Mouse (Mus musculus) stomach, postnatal 0 days (tissue): ENCODE measurements around the gene Stk11. TPM values are rescaled to one million over a fixed set of nuclear protein-coding genes. Genes with fewer than 3 reads are reported as not detected.

ENCODE experiments used
- ATAC-seq: fragments of 200-750 bp; cut with Nextera tagmentation; 2 replicates; pipeline ENCODE4 v1.8.0; 2017; ENCODE audit not compliant: low FRiP score, low TSS enrichment
- DNase-seq: peaks from one replicate; pipeline ENCODE4 v3.0.0-alpha.2; 2016; ENCODE audit warnings: low spot score
- H3K27ac ChIP-seq: fragments of 300-500 bp; sonication (generic); replicated peaks from 2 replicates; pipeline ENCODE4 v1.5.1; 2014; ENCODE audit warnings: mild to moderate bottlenecking, control low read depth
- H3K27me3 ChIP-seq: fragments of 300-500 bp; sonication (generic); 2 replicates; pipeline ENCODE4 v1.6.1; 2014; ENCODE audit warnings: low read length; ENCODE audit not compliant: control insufficient read depth, insufficient read depth
- H3K36me3 ChIP-seq: fragments of 300-500 bp; sonication (generic); 2 replicates; pipeline ENCODE4 v1.6.1; 2014; ENCODE audit warnings: low read length, mixed read lengths; ENCODE audit not compliant: control insufficient read depth, insufficient read depth
- H3K4me1 ChIP-seq: fragments of 300-500 bp; sonication (generic); replicated peaks from 2 replicates; pipeline ENCODE4 v1.6.1; 2014; ENCODE audit warnings: antibody characterized with exemption; ENCODE audit not compliant: control insufficient read depth, insufficient read depth
- H3K4me2 ChIP-seq: fragments of 300-500 bp; sonication (generic); replicated peaks from 2 replicates; pipeline ENCODE4 v1.6.1; 2014; ENCODE audit warnings: low read depth, mild to moderate bottlenecking, control low read depth, moderate library complexity
- H3K4me3 ChIP-seq: fragments of 300-500 bp; sonication (generic); 2 replicates; pipeline ENCODE4 v1.5.1; 2014; ENCODE audit warnings: low read depth, low read length, control low read depth
- H3K9ac ChIP-seq: fragments of 300-500 bp; sonication (generic); 2 replicates; pipeline ENCODE4 v1.6.1; 2014; ENCODE audit warnings: mild to moderate bottlenecking, low read length, control low read depth, mixed read lengths
- H3K9me3 ChIP-seq: fragments of 300-500 bp; sonication (generic); 2 replicates; pipeline ENCODE4 v1.6.1; 2016; ENCODE audit warnings: low read length; ENCODE audit not compliant: control insufficient read depth
- CTCF ChIP-seq: IDR thresholded peaks from 2 replicates; pipeline ENCODE4 v1.5.1; 2016; ENCODE audit warnings: antibody characterized with exemption, low read depth, mild to moderate bottlenecking, moderate library complexity
- EP300 ChIP-seq: optimal IDR thresholded peaks from 2 replicates; pipeline ENCODE3; 2016; ENCODE audit warnings: antibody characterized with exemption
- WGBS: fragments of 180-500 bp; shearing (Covaris S2); extraction: QIAGEN DNeasy Blood & Tissue Kit; methylation state at CpG from one replicate; pipeline ENCODE4 v1.1.7; 2014; 5-methylcytosine and 5-hydroxymethylcytosine counted together
- polyA plus RNA-seq: library from polyadenylated mRNA; unstranded; fragments of >200 nt; fragmentation: Nextera tagmentation; extraction: Ambion mirVana; gene quantifications from 2 replicates; pipeline ENCODE4 v1.2.1, GENCODE M21; 2015

Stk11 gene
- polyA plus RNA-seq, 1 experiment from 2014 or later: 10.3 TPM

DNA sequence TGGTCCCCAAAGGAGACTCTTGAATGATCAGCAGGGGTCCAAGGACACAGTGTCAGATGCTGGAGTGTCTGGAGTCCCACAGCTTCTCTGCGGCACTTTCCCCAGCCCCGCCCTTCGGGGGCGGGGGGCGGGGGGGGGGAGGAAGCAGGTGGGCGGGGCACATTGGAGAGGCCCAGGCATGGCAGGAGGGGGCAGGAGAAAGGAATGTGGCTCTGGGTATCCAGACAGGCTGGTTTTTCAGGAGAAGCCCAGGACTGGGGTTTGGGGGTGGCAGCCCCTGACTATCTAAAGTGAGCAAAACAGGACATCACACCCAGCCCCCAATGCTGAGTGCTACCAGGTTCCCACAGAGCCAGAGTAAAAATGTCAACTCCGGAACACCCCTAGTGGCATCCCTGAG is 18.3 kb upstream of the Stk11 start:
- Histone ChIP-seq H3K4me2 (0 out of 2 replicates have a peak overlapping the region, but pooled peaks have one; percentile 2), H3K27ac (no peak overlapping the region), H3K4me3 (no peak overlapping the region), H3K27me3 (no peaks in the 10 kb centered on the region), H3K36me3 (no peaks in the 10 kb centered on the region), H3K4me1 (peaks cover 14% of the 10 kb centered on the region), H3K9me3 (no peaks in the 10 kb centered on the region), H3K9ac (no peak overlapping the region)
- no peak for TF ChIP-seq CTCF
- TF ChIP-seq EP300: no peak
- ATAC-seq (0 out of 2 replicates have a peak, but pooled peaks have one; percentile 6), DNase-seq (peak; percentile 68)
- WGBS: 12% methylated on average over 5 of the region's 7 CpGs

DNA sequence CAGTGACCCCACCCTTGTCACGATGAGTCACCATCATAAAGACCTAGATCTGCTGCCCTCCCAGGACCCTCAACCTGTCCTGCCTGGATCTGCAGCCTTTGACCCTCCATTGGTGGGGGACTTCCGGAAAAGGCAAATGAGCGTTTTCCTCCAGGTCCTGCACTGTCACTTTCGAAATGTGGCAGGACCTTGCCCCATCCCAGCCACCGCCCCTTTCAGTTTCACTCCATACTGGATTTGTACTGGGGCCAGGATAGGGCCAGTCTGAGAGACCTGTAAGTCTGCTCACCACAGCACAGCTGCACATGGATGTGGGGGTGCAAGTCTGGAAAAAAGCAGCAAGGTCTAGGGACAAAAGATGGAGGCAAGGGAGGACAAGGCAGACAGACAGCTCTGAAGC is 17.0 kb upstream of the Stk11 start:
- TF ChIP-seq CTCF (no peak), EP300 (no peak)
- Histone ChIP-seq H3K4me1 (peaks cover 11% of the 10 kb centered on the region), H3K27me3 (no peaks in the 10 kb centered on the region), H3K4me3 (no peak overlapping the region), H3K27ac (peak overlapping the region; percentile 49), H3K9me3 (no peaks in the 10 kb centered on the region), H3K4me2 (no peak overlapping the region), H3K36me3 (no peaks in the 10 kb centered on the region), H3K9ac (no peak overlapping the region)
- WGBS: 59% methylated on average over 5 of the region's 5 CpGs
- ATAC-seq: no peak
- no peak for DNase-seq

DNA sequence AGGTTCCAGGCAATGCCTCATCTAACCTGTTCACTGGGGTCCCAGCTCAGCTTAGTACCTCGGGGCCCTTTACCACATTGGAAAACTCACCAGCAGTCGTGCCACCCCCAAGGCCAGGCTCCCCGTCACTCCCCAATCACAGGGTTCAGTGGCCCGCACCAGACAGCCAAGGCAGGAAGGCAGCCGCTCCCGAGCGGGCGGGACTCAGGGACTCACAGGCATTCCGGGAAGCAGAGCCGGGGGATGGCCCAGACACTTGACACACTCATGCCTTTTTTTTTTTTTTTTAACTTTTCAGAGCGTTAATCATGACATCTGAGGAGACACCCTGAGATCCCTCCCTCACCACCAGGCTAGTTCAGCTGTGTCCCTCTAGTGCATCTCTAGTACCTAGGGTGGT is 14.6 kb upstream of the Stk11 start:
- peaks cover 11% of the 10 kb centered on the region for H3K4me1 ChIP-seq
- no peaks in the 10 kb centered on the region for H3K27me3 ChIP-seq
- peak overlapping the region; percentile 99 for H3K4me2 ChIP-seq
- peak; percentile 74 for DNase-seq
- ATAC-seq: no peak
- peak overlapping the region; percentile 31; the same call in 1 of the 2 replicates for H3K9ac ChIP-seq
- no peak for TF ChIP-seq CTCF
- TF ChIP-seq EP300: no peak
- H3K4me3 ChIP-seq: peak overlapping the region; percentile 92
- H3K36me3 ChIP-seq: no peaks in the 10 kb centered on the region
- H3K9me3 ChIP-seq: no peaks in the 10 kb centered on the region
- 39% methylated on average over 11 of the region's 11 CpGs for WGBS
- peak overlapping the region; percentile 35 for H3K27ac ChIP-seq

- Histone ChIP-seq H3K27ac (peak overlapping the region; percentile 92), H3K4me3 (peak overlapping the region; percentile 92), H3K4me2 (peak overlapping the region; percentile 99), H3K27me3 (no peaks in the 10 kb centered on the region), H3K9ac (peak overlapping the region; percentile 97), H3K9me3 (no peaks in the 10 kb centered on the region), H3K36me3 (no peaks in the 10 kb centered on the region), H3K4me1 (peaks cover 11% of the 10 kb centered on the region)
- TF ChIP-seq CTCF (no peak), EP300 (no peak)
- ATAC-seq (peak; percentile 80), DNase-seq (peak; percentile 93)
- WGBS: under 1% methylated on average over 55 of the region's 59 CpGs
Observed at GRCm38 (mm10) chr10:80102216-80102915, 13.2 kb upstream of the Stk11 start.

DNA sequence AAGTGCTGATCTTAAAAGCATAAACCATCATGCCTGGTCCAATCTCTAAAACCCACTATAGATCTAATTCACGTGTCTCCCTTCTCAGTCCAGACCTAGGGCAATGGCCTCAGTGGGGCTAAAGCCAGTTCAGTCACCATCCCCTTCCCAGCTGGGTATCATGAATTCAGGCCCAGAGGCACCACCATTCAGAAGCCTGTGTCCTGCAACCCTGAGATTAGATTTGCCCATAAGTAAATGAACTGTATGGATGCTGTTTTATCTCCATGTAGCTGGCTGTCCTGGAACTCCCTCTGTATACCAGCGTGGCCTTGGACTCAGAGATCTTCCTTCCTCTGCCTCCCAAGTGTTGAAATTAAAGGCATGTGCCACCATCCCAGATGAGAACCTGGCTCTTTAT is 12.6 kb upstream of the Stk11 start:
- H3K9me3 ChIP-seq: no peaks in the 10 kb centered on the region
- ATAC-seq (no peak), DNase-seq (no peak)
- TF ChIP-seq CTCF: no peak
- no peak for TF ChIP-seq EP300
- H3K27ac ChIP-seq: 0 out of 2 replicates have a peak overlapping the region, but pooled peaks have one; percentile 92
- H3K4me1 ChIP-seq: peaks cover 11% of the 10 kb centered on the region
- H3K4me2 ChIP-seq: peak overlapping the region; percentile 99
- H3K27me3 ChIP-seq: no peaks in the 10 kb centered on the region
- H3K9ac ChIP-seq: no peak overlapping the region
- H3K36me3 ChIP-seq: no peaks in the 10 kb centered on the region
- WGBS: 76% methylated on average over 2 of the region's 2 CpGs
- H3K4me3 ChIP-seq: no peak overlapping the region

GRCm38 (mm10) chr10:80104181-80104580 is 11.4 kb upstream of the Stk11 start:
- Histone ChIP-seq H3K27ac (no peak overlapping the region), H3K9ac (no peak overlapping the region), H3K4me1 (peaks cover 11% of the 10 kb centered on the region), H3K4me2 (no peak overlapping the region), H3K9me3 (no peaks in the 10 kb centered on the region), H3K36me3 (no peaks in the 10 kb centered on the region), H3K4me3 (no peak overlapping the region), H3K27me3 (no peaks in the 10 kb centered on the region)
- WGBS: 83% methylated on average over 3 of the region's 3 CpGs
- no peak for TF ChIP-seq CTCF
- TF ChIP-seq EP300: no peak
- ATAC-seq (no peak), DNase-seq (no peak)
